Mouse (Mus musculus) neural tube, embryonic 15.5 days (tissue): ENCODE measurements around the gene Muc15. TPM values are rescaled to one million over a fixed set of nuclear protein-coding genes. Genes with fewer than 3 reads are reported as not detected.

Source experiments
- ATAC-seq: fragments of 200-750 bp; cut with Nextera tagmentation; 2 replicates; pipeline ENCODE4 v1.8.0; 2017; ENCODE audit warnings: mild to moderate bottlenecking, moderate TSS enrichment, moderate library complexity; ENCODE audit not compliant: low FRiP score
- H3K27ac ChIP-seq: fragments of 300-500 bp; sonication (generic); replicated peaks from 2 replicates; pipeline ENCODE4 v1.5.1; 2015; ENCODE audit warnings: mild to moderate bottlenecking, inconsistent platforms
- H3K27me3 ChIP-seq: fragments of 300-500 bp; sonication (generic); replicated peaks from 2 replicates; pipeline ENCODE4 v1.6.1; 2015; ENCODE audit warnings: inconsistent platforms
- H3K36me3 ChIP-seq: fragments of 300-500 bp; sonication (generic); 2 replicates; pipeline ENCODE4 v1.6.1; 2015; ENCODE audit warnings: inconsistent platforms
- H3K4me1 ChIP-seq: fragments of 300-500 bp; sonication (generic); 2 replicates; pipeline ENCODE4 v1.6.1; 2015; ENCODE audit warnings: inconsistent platforms
- H3K4me2 ChIP-seq: fragments of 300-500 bp; sonication (generic); 2 replicates; pipeline ENCODE4 v1.6.1; 2015; ENCODE audit warnings: inconsistent platforms, mild to moderate bottlenecking, moderate library complexity
- H3K4me3 ChIP-seq: fragments of 300-500 bp; sonication (generic); replicated peaks from 2 replicates; pipeline ENCODE4 v1.5.1; 2015; ENCODE audit warnings: mild to moderate bottlenecking, inconsistent platforms
- H3K9ac ChIP-seq: fragments of 300-500 bp; sonication (generic); replicated peaks from 2 replicates; pipeline ENCODE4 v1.6.1; 2015; ENCODE audit warnings: mild to moderate bottlenecking, inconsistent platforms
- H3K9me3 ChIP-seq: fragments of 300-500 bp; sonication (generic); replicated peaks from 2 replicates; pipeline ENCODE4 v1.6.1; 2016; ENCODE audit warnings: inconsistent platforms
- WGBS: fragments of 180-500 bp; shearing (Covaris S2); methylation state at CpG from one replicate; pipeline ENCODE4 v1.1.7; 2015; ENCODE audit warnings: mixed read lengths; 5-methylcytosine and 5-hydroxymethylcytosine counted together
- polyA plus RNA-seq: library from polyadenylated mRNA; unstranded; fragments of >200 nt; fragmentation: Nextera tagmentation; extraction: Ambion mirVana; gene quantifications from 2 replicates; pipeline ENCODE4 v1.2.1, GENCODE M21; 2015

The Muc15 gene
- 0.08 and 0.10 TPM in 2 replicates for polyA plus RNA-seq

DNA sequence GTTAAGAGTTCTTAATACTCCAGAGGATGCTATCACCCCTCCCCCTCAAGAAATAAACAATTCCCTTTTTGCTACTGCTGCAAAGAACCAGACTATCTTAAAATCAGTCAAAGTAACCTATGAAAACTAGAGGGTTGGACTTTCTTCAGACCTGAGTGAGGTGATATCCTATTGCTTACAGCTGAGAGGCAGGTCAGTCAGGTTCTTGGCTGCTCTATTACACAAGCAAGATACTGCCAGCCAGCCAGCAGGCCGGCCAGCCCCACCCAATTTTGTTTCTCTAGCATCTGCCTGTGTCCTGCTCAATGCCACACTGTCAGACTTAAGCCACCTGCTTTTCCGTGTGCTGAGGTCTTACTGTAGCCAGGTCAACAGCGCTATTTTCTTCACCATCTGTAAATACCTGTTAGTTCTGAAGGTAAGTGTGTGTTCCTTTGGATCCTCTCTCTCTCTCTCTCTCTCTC lies at the start of gene Muc15:
Gene Muc15 (plus strand): TSS at position 51 of the 464 bp plus-strand sequence.
- Histone ChIP-seq H3K36me3 (no peaks in the 10 kb centered on the region), H3K4me3 (no peak within 1 kb of the TSS), H3K4me1 (no peaks in the 10 kb centered on the region), H3K9ac (no peak within 1 kb of the TSS), H3K4me2 (no peak within 1 kb of the TSS), H3K9me3 (no peaks in the 10 kb centered on the region), H3K27me3 (no peaks in the 10 kb centered on the region), H3K27ac (no peak within 1 kb of the TSS)
- no peak for ATAC-seq
- 62% methylated on average over 3 of the region's 3 CpGs for WGBS

- H3K9me3 ChIP-seq = no peaks in the 10 kb centered on the region
- H3K27ac ChIP-seq = no peak overlapping the region
- no peak overlapping the region for H3K9ac ChIP-seq
- H3K4me3 ChIP-seq = no peak overlapping the region
- no peaks in the 10 kb centered on the region for H3K4me1 ChIP-seq
- no peaks in the 10 kb centered on the region for H3K27me3 ChIP-seq
- no peak for ATAC-seq
- H3K4me2 ChIP-seq = no peak overlapping the region
- 94% methylated on average over 3 of the region's 3 CpGs for WGBS
- no peaks in the 10 kb centered on the region for H3K36me3 ChIP-seq
Measured at GRCm38 (mm10) chr2:110709436-110709835, 11.7 kb upstream of the Muc15 start.

DNA sequence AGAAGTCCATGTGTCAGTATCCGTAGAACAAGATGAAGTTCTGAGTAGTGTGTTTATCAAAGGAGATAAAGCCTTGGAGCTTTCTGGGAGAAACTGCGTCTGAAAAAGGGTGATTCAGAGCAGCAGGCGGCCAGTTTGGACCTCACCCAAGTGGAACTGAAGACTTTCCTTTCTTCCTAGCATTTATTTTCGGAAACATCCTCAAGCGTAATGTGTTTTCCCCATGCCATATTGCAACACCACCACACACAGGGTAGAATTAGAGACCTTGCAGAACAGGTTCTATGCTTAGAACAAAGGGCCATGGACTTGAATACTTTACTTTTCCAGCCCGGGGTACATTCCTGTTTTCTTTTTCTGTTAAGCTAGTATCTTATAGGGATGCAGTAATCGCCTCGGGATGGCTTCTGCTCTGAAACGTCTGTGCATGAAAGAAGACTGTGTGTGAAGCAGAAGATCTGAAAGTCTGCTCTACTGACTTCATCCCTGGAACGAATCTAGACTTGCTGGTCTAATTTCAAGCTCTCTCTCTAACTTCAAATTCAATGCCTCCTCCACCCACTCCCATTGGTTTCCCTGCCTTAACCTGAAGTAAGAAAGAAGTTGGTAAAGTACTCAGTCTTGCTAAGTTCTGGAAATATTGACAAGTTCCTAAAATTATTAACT lies 11.0 kb upstream of the Muc15 start:
- Histone ChIP-seq H3K27ac (no peak overlapping the region), H3K27me3 (no peaks in the 10 kb centered on the region), H3K36me3 (no peaks in the 10 kb centered on the region), H3K4me3 (no peak overlapping the region), H3K9me3 (no peaks in the 10 kb centered on the region), H3K4me1 (no peaks in the 10 kb centered on the region), H3K9ac (no peak overlapping the region), H3K4me2 (no peak overlapping the region)
- ATAC-seq = no peak
- 79% methylated on average over 10 of the region's 10 CpGs for WGBS

- no peaks in the 10 kb centered on the region for H3K9me3 ChIP-seq
- no peak overlapping the region for H3K27ac ChIP-seq
- no peak overlapping the region for H3K4me2 ChIP-seq
- H3K4me3 ChIP-seq = no peak overlapping the region
- H3K27me3 ChIP-seq = no peaks in the 10 kb centered on the region
- no peaks in the 10 kb centered on the region for H3K36me3 ChIP-seq
- no peaks in the 10 kb centered on the region for H3K4me1 ChIP-seq
- no peak overlapping the region for H3K9ac ChIP-seq
- ATAC-seq = no peak
Measured at GRCm38 (mm10) chr2:110719051-110719450, 2.1 kb upstream of the Muc15 start.

GRCm38 (mm10) chr2:110722208-110722607 lies 1.1 kb downstream of the Muc15 start:
- Histone ChIP-seq H3K27me3 (no peaks in the 10 kb centered on the region), H3K9ac (no peak overlapping the region), H3K9me3 (no peaks in the 10 kb centered on the region), H3K4me3 (no peak overlapping the region), H3K4me2 (no peak overlapping the region), H3K36me3 (no peaks in the 10 kb centered on the region), H3K27ac (no peak overlapping the region), H3K4me1 (no peaks in the 10 kb centered on the region)
- 76% methylated on average over 1 of the region's 1 CpGs for WGBS
- no peak for ATAC-seq

DNA sequence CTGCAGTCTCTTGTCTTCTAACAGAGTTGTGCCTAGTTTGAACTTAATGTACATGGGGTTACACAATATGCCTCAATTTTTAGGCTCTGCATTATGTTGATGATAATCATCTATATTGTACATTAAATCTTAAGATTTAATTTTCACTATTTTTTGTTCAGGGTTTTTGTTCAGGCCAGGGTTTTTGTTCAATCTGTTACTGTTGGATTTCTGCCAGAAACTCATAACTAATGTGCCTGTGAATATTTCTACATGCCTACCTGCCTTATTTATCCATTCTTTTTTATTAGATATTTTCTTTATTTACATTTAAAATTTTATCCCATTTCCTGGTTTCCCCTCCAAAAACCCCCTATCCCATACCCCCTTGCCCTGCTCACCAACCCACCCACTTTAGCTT lies 5.0 kb downstream of the Muc15 start:
- H3K27ac ChIP-seq = no peak overlapping the region
- H3K4me1 ChIP-seq = no peaks in the 10 kb centered on the region
- ATAC-seq = no peak

DNA sequence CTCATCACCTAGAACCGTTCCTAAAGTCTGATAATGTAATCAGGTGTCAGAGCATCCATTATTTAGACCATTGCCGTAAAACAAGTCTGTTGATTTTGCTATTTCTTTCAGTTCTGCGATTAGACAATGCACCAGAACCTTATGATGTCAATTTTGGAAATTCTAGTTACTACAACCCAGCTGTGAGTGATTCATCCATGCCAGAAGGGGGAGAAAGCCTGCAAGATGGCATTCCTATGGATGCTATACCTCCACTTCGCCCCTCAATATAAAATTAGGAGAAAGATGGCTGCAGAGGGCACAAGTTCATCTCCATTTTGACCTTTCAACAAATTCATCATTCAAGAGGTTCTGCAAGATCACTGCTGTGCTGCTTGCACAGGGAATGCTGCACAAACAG lies 16.1 kb downstream of the Muc15 start:
- Histone ChIP-seq H3K9me3 (no peaks in the 10 kb centered on the region), H3K4me1 (no peaks in the 10 kb centered on the region), H3K36me3 (no peaks in the 10 kb centered on the region), H3K4me3 (no peak overlapping the region), H3K9ac (no peak overlapping the region), H3K27ac (no peak overlapping the region), H3K4me2 (no peak overlapping the region), H3K27me3 (no peaks in the 10 kb centered on the region)
- no peak for ATAC-seq
- 85% methylated on average over 4 of the region's 4 CpGs for WGBS

More for the DNA sequence above, 5.0 kb downstream of the Muc15 start:
- Histone ChIP-seq H3K9me3 (no peaks in the 10 kb centered on the region), H3K4me3 (no peak overlapping the region), H3K36me3 (no peaks in the 10 kb centered on the region), H3K4me2 (no peak overlapping the region), H3K9ac (no peak overlapping the region), H3K27me3 (no peaks in the 10 kb centered on the region)

DNA sequence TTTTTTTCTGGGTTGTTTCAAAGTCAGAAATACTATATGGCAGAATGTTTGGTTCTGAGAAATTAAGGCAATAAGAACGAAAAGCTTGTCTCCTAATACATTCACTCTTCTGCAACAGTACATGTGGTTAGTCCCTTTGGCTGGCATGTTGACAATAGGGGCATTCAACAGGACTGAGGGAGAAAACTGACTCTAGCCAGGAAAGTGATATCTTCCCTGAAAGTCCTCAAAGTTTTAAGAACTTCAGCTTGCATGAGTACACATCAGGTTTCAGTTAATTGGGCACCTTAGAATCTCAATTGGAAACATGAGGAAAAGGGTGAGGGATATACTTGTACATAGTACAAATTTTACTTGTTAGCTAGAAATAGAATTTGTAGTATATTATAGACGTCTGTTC lies 16.8 kb downstream of the Muc15 start:
- ATAC-seq = no peak
- H3K27ac ChIP-seq = no peak overlapping the region
- no peak overlapping the region for H3K4me3 ChIP-seq
- H3K4me1 ChIP-seq = no peaks in the 10 kb centered on the region
- no peaks in the 10 kb centered on the region for H3K27me3 ChIP-seq
- 76% methylated on average over 2 of the region's 2 CpGs for WGBS
- H3K36me3 ChIP-seq = no peaks in the 10 kb centered on the region
- no peak overlapping the region for H3K9ac ChIP-seq
- no peak overlapping the region for H3K4me2 ChIP-seq
- H3K9me3 ChIP-seq = no peaks in the 10 kb centered on the region

DNA sequence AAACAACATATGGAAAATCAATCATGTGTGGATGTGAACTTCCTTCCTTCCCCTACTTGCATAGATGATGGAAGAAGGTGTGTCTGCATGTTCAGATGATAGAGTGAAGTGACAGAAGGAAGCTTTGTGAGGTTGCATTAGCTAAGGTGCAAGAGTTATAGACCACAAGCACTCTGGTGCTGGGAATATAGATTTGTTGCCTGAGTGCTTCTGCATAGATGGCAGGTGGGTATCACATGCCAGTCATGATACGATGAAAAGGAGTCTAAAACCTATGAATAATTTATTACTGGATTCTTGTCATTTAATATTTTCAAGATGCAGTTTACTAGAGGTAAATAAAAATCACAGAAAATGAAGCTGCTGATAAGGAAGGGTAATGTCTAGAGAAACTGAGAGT lies 18.6 kb downstream of the Muc15 start:
- Histone ChIP-seq H3K9ac (no peak overlapping the region), H3K27me3 (no peaks in the 10 kb centered on the region), H3K27ac (no peak overlapping the region), H3K4me1 (no peaks in the 10 kb centered on the region), H3K36me3 (no peaks in the 10 kb centered on the region), H3K4me2 (no peak overlapping the region), H3K4me3 (no peak overlapping the region), H3K9me3 (no peaks in the 10 kb centered on the region)
- no peak for ATAC-seq
- 62% methylated on average over 1 of the region's 1 CpGs for WGBS

GRCm38 (mm10) chr2:110740493-110740892 lies 19.4 kb downstream of the Muc15 start:
- Histone ChIP-seq H3K4me3 (no peak overlapping the region), H3K4me1 (no peaks in the 10 kb centered on the region), H3K4me2 (no peak overlapping the region), H3K27ac (no peak overlapping the region), H3K36me3 (no peaks in the 10 kb centered on the region), H3K27me3 (no peaks in the 10 kb centered on the region), H3K9ac (no peak overlapping the region), H3K9me3 (no peaks in the 10 kb centered on the region)
- 73% methylated on average over 1 of the region's 1 CpGs for WGBS
- ATAC-seq = no peak

DNA sequence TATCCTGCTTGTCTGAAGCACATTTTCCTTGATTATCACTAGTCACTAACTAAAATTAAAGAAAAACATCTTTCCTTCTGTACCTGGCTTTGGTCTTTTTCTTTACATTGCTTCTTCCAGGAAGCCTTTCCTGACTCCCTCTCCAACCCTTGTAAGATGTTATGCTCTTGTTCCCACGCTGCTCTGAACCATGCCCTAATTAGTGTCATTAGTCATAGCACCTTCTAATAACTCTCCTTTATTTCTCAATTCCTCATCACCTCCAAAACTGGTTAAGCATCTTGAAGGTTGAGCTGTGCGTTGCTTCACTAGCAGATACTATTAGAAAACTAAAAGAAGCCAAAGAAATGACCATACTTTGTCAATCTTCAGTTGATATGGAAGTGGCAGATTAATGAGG lies 36.4 kb downstream of the Muc15 start:
- Histone ChIP-seq H3K27me3 (no peaks in the 10 kb centered on the region), H3K27ac (no peak overlapping the region), H3K4me1 (no peaks in the 10 kb centered on the region), H3K9ac (no peak overlapping the region), H3K4me3 (no peak overlapping the region), H3K36me3 (no peaks in the 10 kb centered on the region), H3K4me2 (no peak overlapping the region), H3K9me3 (no peaks in the 10 kb centered on the region)
- 84% methylated on average over 2 of the region's 2 CpGs for WGBS
- no peak for ATAC-seq

GRCm38 (mm10) chr2:110759434-110759833 lies 38.3 kb downstream of the Muc15 start:
- Histone ChIP-seq H3K9me3 (no peaks in the 10 kb centered on the region), H3K4me1 (no peaks in the 10 kb centered on the region), H3K27ac (no peak overlapping the region), H3K36me3 (no peaks in the 10 kb centered on the region), H3K4me3 (no peak overlapping the region), H3K4me2 (no peak overlapping the region), H3K27me3 (no peaks in the 10 kb centered on the region), H3K9ac (no peak overlapping the region)
- ATAC-seq = no peak
- WGBS = 55% methylated on average over 2 of the region's 2 CpGs
